Mouse (Mus musculus): ENCODE data around the gene Rab23. TPM values are rescaled to one million over a fixed set of nuclear protein-coding genes. Genes with fewer than 3 reads are reported as not detected.
"Not testable (repeated sequence)": the region's sequence is repeated elsewhere in the genome, so short reads cannot be mapped to it uniquely, and the experiment has no call there.

Gene Rab23
- polyA plus RNA-seq, 1 experiment from 2014 or later, result 39.1 TPM

DNA sequence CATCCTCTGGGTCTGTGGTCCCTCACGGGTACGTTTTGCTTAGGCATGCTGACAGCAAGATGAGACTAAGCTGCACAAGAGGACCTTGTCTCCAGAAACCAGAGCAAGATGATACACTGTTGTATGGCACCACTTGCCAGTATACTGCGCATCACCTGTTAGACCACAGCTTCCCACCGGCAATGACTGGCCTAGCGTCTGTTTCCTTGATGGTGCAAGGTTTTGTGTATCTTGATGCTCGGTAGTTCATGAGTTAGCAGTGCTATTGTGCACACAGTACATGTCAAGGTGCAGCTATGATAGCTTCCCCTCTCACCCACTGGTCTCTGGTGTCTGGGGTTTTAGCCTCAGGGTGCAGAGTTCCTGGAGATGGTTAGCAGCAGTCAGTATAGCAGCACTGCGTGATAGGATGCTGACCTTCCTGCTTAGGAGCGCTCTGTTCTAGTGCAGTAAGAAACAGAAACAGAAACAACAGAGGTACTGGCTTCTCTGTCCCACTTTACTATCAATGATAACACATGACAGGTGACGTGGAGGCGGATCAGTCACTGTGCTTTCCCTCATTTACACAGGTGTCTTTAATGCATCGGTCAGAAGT is 19.1 kb downstream of the Rab23 start:
- Histone ChIP-seq H3K27ac (no peak overlapping the region), H3K9me3 (replicated peaks) (no peaks in the 10 kb centered on the region), H3K4me1 (no peaks in the 10 kb centered on the region), H3K27me3 (ENCODE audit: low read depth, poor library complexity, severe bottlenecking) (no peaks in the 10 kb centered on the region), H3K36me3 (peaks cover 83% of the 10 kb centered on the region), H3K4me3 (no peak overlapping the region)
- WGBS, result 93% methylated on average over 11 of the region's 11 CpGs
- DNase-seq (ENCODE audit: low spot score), result no peak

DNA sequence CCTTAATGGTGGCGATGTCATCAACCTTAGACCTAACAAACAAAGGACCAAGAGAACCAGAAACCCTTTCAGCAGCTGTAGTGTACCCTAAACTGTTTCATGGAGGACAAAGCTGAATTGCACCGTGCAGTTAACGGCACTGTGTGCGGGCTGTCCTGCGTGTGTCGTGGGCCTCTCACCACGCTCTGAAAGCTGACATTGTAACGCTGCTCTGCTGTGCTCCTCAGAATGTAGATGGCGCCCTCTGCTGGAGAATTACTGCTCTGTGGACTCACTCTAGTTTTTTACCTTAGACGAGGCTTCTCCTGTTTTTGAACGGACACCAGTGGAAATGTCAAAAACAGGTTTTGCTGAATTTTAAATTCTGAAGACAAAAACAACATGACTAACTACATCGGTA is 19.6 kb downstream of the Rab23 start:
- Histone ChIP-seq H3K9me3 (replicated peaks) (no peaks in the 10 kb centered on the region), H3K27me3 (ENCODE audit: low read depth, poor library complexity, severe bottlenecking) (no peaks in the 10 kb centered on the region), H3K4me1 (no peaks in the 10 kb centered on the region), H3K27ac (no peak overlapping the region), H3K36me3 (peaks cover 83% of the 10 kb centered on the region), H3K4me3 (no peak overlapping the region)
- peak; percentile 81 for DNase-seq (ENCODE audit: low spot score)
- 54% methylated on average over 12 of the region's 12 CpGs for WGBS

DNA sequence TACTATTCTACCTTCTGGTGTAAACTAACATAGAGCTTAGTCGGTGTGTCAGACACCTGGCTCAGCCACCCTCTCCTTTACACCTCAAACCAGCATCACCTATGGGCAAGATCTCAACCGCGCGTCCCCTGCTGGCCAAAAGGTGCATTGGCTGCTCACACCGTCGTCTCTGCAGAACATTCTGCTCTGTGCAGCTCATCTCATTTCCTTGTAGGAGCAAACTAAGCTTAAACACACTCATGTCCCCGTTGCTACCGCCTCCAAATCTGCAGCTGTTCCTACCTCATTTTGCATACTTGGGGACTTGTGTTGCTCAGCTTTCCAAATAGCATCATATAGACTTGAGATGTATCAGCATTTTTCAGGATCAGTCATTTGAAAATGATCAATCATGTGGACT is 23.2 kb downstream of the Rab23 start:
- Histone ChIP-seq H3K36me3 (peaks cover 80% of the 10 kb centered on the region), H3K27me3 (ENCODE audit: low read depth, poor library complexity, severe bottlenecking) (no peaks in the 10 kb centered on the region), H3K4me3 (no peak overlapping the region), H3K27ac (no peak overlapping the region), H3K4me1 (no peaks in the 10 kb centered on the region), H3K9me3 (replicated peaks) (no peaks in the 10 kb centered on the region)
- WGBS, result 27% methylated on average over 8 of the region's 8 CpGs
- DNase-seq (ENCODE audit: low spot score), result peak; percentile 59

DNA sequence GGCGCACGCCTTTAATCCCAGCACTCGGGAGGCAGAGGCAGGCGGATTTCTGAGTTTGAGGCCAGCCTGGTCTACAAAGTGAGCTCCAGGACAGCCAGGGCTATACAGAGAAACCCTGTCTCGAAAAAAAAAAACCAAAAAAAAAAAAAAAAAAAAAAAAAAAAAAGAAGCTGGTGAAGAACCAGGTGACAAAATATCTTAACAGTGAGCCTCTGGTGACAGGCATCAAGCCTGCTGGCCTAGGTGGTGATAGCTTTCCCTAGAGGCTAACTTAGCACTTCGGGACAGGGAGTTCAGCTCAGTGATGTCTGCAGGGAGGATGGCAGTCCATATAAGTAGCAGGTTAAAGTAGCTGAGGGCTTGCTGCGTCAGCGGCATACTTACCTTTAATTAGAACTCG is 25.1 kb downstream of the Rab23 start:
- H3K36me3 ChIP-seq, result peaks cover 77% of the 10 kb centered on the region
- not testable (repeated sequence) for DNase-seq (ENCODE audit: low spot score); H3K27ac ChIP-seq; H3K27me3 ChIP-seq (ENCODE audit: low read depth, poor library complexity, severe bottlenecking); H3K9me3 ChIP-seq (replicated peaks); H3K4me3 ChIP-seq; H3K4me1 ChIP-seq
- 93% methylated on average over 9 of the region's 9 CpGs for WGBS

DNA sequence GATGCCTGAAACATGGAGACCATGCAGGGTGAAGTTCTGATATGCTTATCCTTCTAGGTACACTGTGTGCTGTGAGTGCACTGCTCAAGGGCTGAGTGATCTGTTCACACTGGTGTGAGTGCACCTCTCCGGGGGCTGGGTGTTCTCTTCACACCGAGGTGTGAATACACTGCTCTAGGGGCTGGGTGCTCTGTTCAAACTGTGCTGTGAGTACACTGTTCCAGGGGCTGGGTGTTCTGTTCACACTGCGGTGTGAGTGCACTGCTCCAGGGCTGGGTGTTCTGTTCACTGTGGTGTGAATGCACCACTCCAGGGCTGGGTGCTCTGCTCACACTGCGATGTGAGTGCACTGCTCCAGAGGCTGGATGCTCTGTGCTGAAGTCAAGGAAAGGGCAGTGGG is 26.2 kb downstream of the Rab23 start:
- no peak for DNase-seq (ENCODE audit: low spot score)
- 91% methylated on average over 4 of the region's 4 CpGs for WGBS
- H3K4me1 ChIP-seq, result no peaks in the 10 kb centered on the region
- no peak overlapping the region for H3K27ac ChIP-seq
- no peaks in the 10 kb centered on the region for H3K9me3 ChIP-seq (replicated peaks)
- H3K4me3 ChIP-seq, result no peak overlapping the region
- H3K36me3 ChIP-seq, result peaks cover 66% of the 10 kb centered on the region
- no peaks in the 10 kb centered on the region for H3K27me3 ChIP-seq (ENCODE audit: low read depth, poor library complexity, severe bottlenecking)

DNA sequence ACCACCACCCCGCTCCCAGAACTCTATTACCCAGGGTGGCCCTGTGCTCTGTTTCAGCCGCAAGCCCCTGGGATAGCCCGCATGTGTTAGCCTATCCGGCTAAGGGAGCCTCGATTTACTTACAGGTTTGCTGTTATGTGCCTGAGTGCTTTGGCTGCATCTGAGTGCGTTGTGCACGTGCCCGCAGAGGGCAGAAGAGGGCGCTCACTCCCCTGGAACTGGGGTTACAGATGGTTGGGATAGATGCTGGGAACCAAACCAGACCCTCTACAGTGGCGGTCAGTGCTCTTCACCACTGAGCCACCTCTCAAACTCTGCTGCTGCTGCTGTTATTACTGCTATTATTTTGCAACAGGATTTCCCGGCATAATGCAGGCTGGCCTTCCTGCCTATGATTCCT is 29.4 kb downstream of the Rab23 start:
- H3K27ac ChIP-seq, result no peak overlapping the region
- no peaks in the 10 kb centered on the region for H3K27me3 ChIP-seq (ENCODE audit: low read depth, poor library complexity, severe bottlenecking)
- no peak overlapping the region for H3K4me3 ChIP-seq
- DNase-seq (ENCODE audit: low spot score), result no peak
- H3K9me3 ChIP-seq (replicated peaks), result no peaks in the 10 kb centered on the region; the same call in 1 of the 2 replicates
- no peaks in the 10 kb centered on the region for H3K4me1 ChIP-seq
- peaks cover 70% of the 10 kb centered on the region for H3K36me3 ChIP-seq
- WGBS, result 95% methylated on average over 11 of the region's 11 CpGs

DNA sequence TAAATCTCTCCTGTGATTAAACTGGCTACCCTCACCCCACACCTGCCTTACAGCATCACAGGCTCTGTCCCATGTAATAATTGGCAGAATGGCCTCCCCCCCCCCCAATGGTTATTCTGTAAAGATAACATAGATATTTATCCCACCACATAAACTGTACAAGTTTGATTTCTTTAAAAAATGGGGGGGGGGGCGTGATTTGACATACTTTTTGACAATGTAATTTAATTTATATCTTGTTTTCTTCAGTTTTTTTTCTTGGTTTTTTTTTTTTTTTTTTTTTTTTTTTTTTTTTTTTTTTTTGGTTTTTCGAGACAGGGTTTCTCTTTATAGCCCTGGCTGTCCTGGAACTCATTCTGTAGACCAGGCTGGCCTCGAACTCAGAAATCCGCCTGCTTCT is 30.0 kb downstream of the Rab23 start:
- not testable (repeated sequence) for DNase-seq (ENCODE audit: low spot score); H3K4me3 ChIP-seq; H3K9me3 ChIP-seq (replicated peaks); H3K27me3 ChIP-seq (ENCODE audit: low read depth, poor library complexity, severe bottlenecking); H3K4me1 ChIP-seq; H3K27ac ChIP-seq
- 91% methylated on average over 4 of the region's 4 CpGs for WGBS
- H3K36me3 ChIP-seq, result peaks cover 71% of the 10 kb centered on the region

DNA sequence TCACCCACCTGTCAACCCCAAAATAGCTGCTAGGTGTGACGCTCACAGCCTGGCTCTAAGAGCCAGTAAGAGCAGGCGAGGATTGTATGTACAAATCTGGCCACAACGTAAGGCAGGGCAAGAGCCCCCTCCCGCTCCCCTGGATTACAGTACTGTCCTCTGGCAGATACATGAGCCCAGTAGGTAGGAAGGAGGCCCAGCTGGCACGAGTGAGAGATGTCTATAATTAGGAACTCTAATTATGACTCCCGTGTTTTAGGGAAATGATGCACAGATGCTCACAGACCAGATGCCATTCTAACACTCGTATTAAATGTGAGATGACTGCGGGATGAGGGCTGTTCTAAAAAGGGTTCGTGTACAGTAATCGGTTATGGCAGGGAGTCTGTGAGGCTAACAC is 31.6 kb downstream of the Rab23 start:
- Histone ChIP-seq H3K9me3 (replicated peaks) (no peaks in the 10 kb centered on the region; the same call in 1 of the 2 replicates), H3K4me3 (no peak overlapping the region), H3K36me3 (peaks cover 60% of the 10 kb centered on the region), H3K27me3 (ENCODE audit: low read depth, poor library complexity, severe bottlenecking) (no peaks in the 10 kb centered on the region), H3K27ac (no peak overlapping the region), H3K4me1 (peaks cover 7% of the 10 kb centered on the region)
- no peak for DNase-seq (ENCODE audit: low spot score)
- WGBS, result 90% methylated on average over 10 of the region's 10 CpGs

DNA sequence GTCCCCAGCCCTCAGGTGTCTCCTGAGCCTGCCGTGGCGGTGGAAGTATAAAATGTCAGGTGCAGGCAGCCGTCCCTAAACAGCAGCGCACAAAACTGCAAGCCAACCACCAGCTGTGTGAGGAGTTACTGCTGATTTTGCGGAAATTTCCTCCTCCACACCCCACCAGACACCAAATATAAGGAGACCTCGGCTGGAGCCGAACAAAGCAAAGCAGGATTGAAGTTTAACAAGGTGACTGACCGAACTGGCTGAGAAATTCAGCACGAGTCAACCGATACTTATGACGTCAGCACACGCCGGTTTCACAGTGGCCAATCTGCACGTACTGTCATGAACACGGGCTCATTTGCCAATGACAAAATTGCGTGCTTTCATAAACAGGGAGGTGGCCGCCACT is 34.4 kb downstream of the Rab23 start:
- H3K4me1 ChIP-seq, result peaks cover 23% of the 10 kb centered on the region
- 97% methylated on average over 17 of the region's 17 CpGs for WGBS
- peaks cover 32% of the 10 kb centered on the region for H3K36me3 ChIP-seq
- H3K4me3 ChIP-seq, result no peak overlapping the region
- H3K9me3 ChIP-seq (replicated peaks), result no peaks in the 10 kb centered on the region; the same call in 1 of the 2 replicates
- no peak for DNase-seq (ENCODE audit: low spot score)
- no peak overlapping the region for H3K27ac ChIP-seq
- H3K27me3 ChIP-seq (ENCODE audit: low read depth, poor library complexity, severe bottlenecking), result no peaks in the 10 kb centered on the region

DNA sequence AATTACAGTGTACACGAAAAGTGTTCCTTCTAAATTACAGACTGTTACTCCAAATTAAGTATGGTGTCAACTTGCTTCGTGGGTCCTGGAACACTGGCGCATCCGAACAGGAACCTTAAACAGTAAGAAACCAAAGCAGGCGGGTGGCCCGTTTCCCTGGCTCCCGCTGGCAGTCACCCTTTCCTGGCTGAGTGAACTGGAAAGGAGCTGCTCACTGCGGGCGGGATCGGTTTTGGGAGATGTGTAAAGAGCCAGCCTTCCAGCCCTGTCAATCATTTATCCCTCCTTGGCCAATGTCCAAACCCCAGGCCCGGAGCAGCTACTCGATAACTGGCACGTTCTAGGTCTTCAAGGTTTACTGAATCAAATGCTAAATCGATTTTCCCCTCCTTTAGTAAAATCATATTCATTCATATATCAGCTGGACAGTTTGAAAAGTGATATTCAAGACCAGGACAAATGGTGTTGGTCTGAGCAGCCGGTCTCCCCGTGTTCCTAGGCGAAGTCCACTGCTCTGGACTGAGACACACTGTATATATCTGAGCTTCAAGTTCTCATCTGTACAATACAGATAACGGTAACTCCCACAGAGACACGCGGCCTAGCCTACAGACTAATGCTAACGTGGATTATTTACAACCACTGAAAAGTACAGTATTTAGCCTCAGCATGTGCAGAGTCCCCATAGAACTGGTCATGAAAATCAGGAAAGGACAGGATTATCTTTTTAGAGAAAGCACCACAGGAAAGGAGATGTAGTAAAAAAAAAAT is 35.5 kb downstream of the Rab23 start:
- H3K27me3 ChIP-seq (ENCODE audit: low read depth, poor library complexity, severe bottlenecking), result no peaks in the 10 kb centered on the region
- 92% methylated on average over 21 of the region's 21 CpGs for WGBS
- H3K9me3 ChIP-seq (replicated peaks), result no peaks in the 10 kb centered on the region; the same call in 1 of the 2 replicates
- no peak for DNase-seq (ENCODE audit: low spot score)
- no peak overlapping the region for H3K4me3 ChIP-seq
- peaks cover 31% of the 10 kb centered on the region for H3K36me3 ChIP-seq
- H3K4me1 ChIP-seq, result peaks cover 23% of the 10 kb centered on the region
- H3K27ac ChIP-seq, result no peak overlapping the region

DNA sequence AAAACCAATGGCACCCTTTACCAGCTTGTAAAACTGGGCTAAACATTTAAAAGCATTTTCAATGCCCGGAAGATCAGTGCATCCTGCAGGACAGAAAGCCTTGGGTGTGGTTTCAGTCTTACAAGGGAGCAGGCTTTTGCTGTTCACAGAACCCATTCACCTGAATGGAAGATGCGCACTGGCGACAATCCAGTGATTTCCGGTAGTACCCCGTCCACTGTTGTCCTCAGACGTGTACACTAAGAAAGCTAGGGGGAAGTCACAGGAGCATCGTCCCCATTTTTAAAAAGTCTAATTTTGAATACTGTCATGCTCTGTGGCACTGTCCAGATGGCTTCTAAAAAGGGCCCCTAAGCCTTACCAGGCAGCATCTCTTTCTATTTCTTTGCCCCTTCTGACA is 36.1 kb downstream of the Rab23 start:
- H3K9me3 ChIP-seq (replicated peaks), result no peaks in the 10 kb centered on the region; the same call in 1 of the 2 replicates
- H3K27me3 ChIP-seq (ENCODE audit: low read depth, poor library complexity, severe bottlenecking), result no peaks in the 10 kb centered on the region
- H3K4me1 ChIP-seq, result peaks cover 23% of the 10 kb centered on the region
- DNase-seq (ENCODE audit: low spot score), result no peak
- H3K36me3 ChIP-seq, result peaks cover 35% of the 10 kb centered on the region
- peak overlapping the region; percentile 94; the same call in 1 of the 2 replicates for H3K27ac ChIP-seq
- 88% methylated on average over 7 of the region's 7 CpGs for WGBS
- peak overlapping the region; percentile 77 for H3K4me3 ChIP-seq

DNA sequence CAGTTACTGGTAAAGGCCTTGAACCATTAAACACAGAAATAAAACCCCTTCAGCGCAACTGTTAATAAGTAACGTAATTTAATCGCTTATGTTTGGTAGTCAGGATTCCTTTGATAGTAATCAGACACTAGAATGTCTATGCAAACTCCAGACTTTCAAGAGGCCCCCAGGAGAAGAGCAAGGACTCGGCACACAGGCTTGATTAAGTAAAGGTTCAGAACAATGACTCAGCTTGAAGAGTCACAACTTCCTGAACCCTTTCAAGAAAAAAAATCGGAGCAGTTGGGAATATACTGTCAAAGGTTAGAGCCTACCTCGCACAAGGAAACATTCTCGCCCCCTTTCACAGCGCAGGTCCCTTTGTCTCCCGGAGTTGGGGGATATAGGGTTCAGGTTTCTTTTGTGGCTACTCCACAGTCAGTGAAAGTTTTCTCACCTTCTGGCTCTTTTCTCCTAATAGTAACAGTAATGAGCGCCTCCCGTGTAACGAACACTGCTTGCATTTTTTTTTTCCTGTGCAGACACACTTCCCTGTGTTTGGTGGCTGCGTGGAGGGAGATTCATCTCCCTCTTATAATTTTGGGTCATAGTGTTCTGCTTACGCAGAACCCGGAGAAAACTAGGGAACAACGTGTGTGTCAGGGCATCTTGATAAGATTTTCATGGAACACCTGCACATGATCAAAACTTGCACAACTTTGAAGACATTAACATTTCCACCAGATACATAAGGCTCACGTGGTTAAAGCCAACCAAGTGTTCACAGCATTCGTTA is 36.8 kb downstream of the Rab23 start:
- Histone ChIP-seq H3K27me3 (ENCODE audit: low read depth, poor library complexity, severe bottlenecking) (no peaks in the 10 kb centered on the region), H3K4me3 (peak overlapping the region; percentile 77), H3K36me3 (peaks cover 36% of the 10 kb centered on the region), H3K4me1 (peaks cover 23% of the 10 kb centered on the region), H3K9me3 (replicated peaks) (no peaks in the 10 kb centered on the region; the same call in 1 of the 2 replicates), H3K27ac (peak overlapping the region; percentile 94)
- 38% methylated on average over 18 of the region's 18 CpGs for WGBS
- DNase-seq (ENCODE audit: low spot score), result no peak

DNA sequence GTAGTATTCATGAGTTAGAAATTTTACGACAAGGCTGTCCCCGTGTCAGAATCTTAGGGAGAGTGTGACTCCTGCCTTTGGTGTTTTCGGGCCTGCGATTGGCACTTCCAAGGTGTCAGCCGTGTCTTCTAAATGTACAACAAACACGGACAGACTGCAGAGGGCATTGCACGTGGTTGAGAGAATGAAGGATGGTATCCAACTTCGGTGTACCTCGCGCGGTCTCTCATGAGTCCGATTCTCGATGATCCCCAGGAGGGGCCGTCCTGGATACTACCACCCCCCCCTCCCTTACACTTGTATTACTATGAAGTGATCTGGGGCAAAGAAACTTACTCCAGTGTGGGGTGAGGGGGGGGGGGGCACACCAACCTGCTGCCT is 37.3 kb downstream of the Rab23 start:
- Histone ChIP-seq H3K36me3 (peaks cover 39% of the 10 kb centered on the region), H3K4me3 (peak overlapping the region; percentile 77), H3K4me1 (peaks cover 23% of the 10 kb centered on the region), H3K27me3 (ENCODE audit: low read depth, poor library complexity, severe bottlenecking) (no peaks in the 10 kb centered on the region), H3K9me3 (replicated peaks) (no peaks in the 10 kb centered on the region; the same call in 1 of the 2 replicates), H3K27ac (peak overlapping the region; percentile 94)
- WGBS, result 6% methylated on average over 14 of the region's 14 CpGs
- peak; percentile 55 for DNase-seq (ENCODE audit: low spot score)
